Mouse (Mus musculus): ENCODE results near the gene Adgrf5. TPM values are rescaled to one million over a fixed set of nuclear protein-coding genes. Genes with fewer than 3 reads are reported as not detected.

The Adgrf5 gene
- polyA plus RNA-seq, 1 experiment: 1.1 TPM

GRCm38 (mm10) chr17:43503861-43504593 lies 143.8 kb downstream of the Adgrf5 start:
- Histone ChIP-seq H3K27ac (ENCODE audit: insufficient read depth, low read length) (no peak overlapping the region), H3K36me3 (ENCODE audit: control insufficient read depth, insufficient read depth, low read length, poor library complexity, severe bottlenecking) (no peaks in the 10 kb centered on the region), H3K9ac (ENCODE audit: low read depth, poor library complexity, severe bottlenecking) (no peak overlapping the region), H3K4me1 (ENCODE audit: control insufficient read depth, insufficient read depth, low read length) (no peaks in the 10 kb centered on the region), H3K4me3 (ENCODE audit: low read depth, low read length) (no peak overlapping the region), H3K27me3 (ENCODE audit: control insufficient read depth, insufficient read depth, low read length, poor library complexity, severe bottlenecking) (no peaks in the 10 kb centered on the region), H3K9me3 (replicated peaks; ENCODE audit: control insufficient read depth, insufficient read depth, low read length, poor library complexity, severe bottlenecking) (no peaks in the 10 kb centered on the region)
- TF ChIP-seq CTCF (IDR thresholded peaks at IDR 0.05; ENCODE audit: low read depth, low read length) (no peak), POLR2A (IDR thresholded peaks at IDR 0.05; ENCODE audit: insufficient read depth, low read length) (no peak), EP300 (IDR thresholded peaks at IDR 0.05; ENCODE audit: insufficient read depth, low read depth, low read length) (no peak)

DNA sequence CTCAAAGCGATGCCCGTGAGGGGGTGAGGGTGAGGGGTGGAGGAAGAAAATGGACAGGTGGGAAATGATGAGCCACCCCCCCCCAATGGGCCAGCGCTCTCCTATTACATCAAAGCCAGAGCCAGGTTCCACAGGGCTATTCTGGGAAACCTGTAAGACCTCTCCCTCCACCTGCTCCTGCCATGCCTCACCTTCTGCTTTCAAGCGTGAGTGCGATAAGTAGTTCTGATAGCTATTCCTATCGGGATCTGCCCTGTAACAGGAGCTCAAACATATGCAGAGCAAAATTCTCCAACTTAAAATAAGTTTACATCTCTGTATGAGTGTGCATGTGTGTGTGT lies 144.3 kb downstream of the Adgrf5 start:
- Histone ChIP-seq H3K36me3 (ENCODE audit: control insufficient read depth, insufficient read depth, low read length, poor library complexity, severe bottlenecking) (no peaks in the 10 kb centered on the region), H3K9me3 (replicated peaks; ENCODE audit: control insufficient read depth, insufficient read depth, low read length, poor library complexity, severe bottlenecking) (no peaks in the 10 kb centered on the region), H3K4me3 (ENCODE audit: low read depth, low read length) (no peak overlapping the region), H3K27me3 (ENCODE audit: control insufficient read depth, insufficient read depth, low read length, poor library complexity, severe bottlenecking) (no peaks in the 10 kb centered on the region), H3K27ac (ENCODE audit: insufficient read depth, low read length) (no peak overlapping the region), H3K9ac (ENCODE audit: low read depth, poor library complexity, severe bottlenecking) (no peak overlapping the region), H3K4me1 (ENCODE audit: control insufficient read depth, insufficient read depth, low read length) (no peaks in the 10 kb centered on the region)
- TF ChIP-seq CTCF (IDR thresholded peaks at IDR 0.05; ENCODE audit: low read depth, low read length) (no peak), EP300 (IDR thresholded peaks at IDR 0.05; ENCODE audit: insufficient read depth, low read depth, low read length) (no peak), POLR2A (IDR thresholded peaks at IDR 0.05; ENCODE audit: insufficient read depth, low read length) (no peak)

Other genes with a start within 250 kb of the Adgrf5 start
- gene Adgrf1, start 90.1 kb upstream of the Adgrf5 start, polyA plus RNA-seq (2011; ENCODE audit: insufficient read depth, insufficient read length, low read depth, missing spikeins): not detected in 2 replicates
- gene Mep1a, start 142.4 kb downstream of the Adgrf5 start, polyA plus RNA-seq (2011; ENCODE audit: insufficient read depth, insufficient read length, low read depth, missing spikeins): not detected in 2 replicates
- gene Ankrd66, start 183.2 kb downstream of the Adgrf5 start, polyA plus RNA-seq (2011; ENCODE audit: insufficient read depth, insufficient read length, low read depth, missing spikeins): not detected in 2 replicates
- 11.3 and 13.5 TPM in 2 replicates for gene Pla2g7, start 207.6 kb downstream of the Adgrf5 start, polyA plus RNA-seq (2011; ENCODE audit: insufficient read depth, insufficient read length, low read depth, missing spikeins)

All from ES-Bruce4 (cell line).